Mouse (Mus musculus): Measurements from ENCODE around the gene Pkd1l2.

Gene Pkd1l2

GRCm38 (mm10) chr8:117082399-117082872 is at the start of gene Pkd1l2:
Gene Pkd1l2, minus strand, starts transcription at chr8:117082449.
- no peak for DNase-seq (ENCODE audit: low read depth)

- DNase-seq (ENCODE audit: low read depth), result no peak
These were observed 44.8 kb upstream of the Pkd1l2 start for GRCm38 (mm10) chr8:117127063-117127462.

GRCm38 (mm10) chr8:117126411-117126810 is 44.2 kb upstream of the Pkd1l2 start:
- no peak for DNase-seq (ENCODE audit: low read depth)

- no peak for DNase-seq (ENCODE audit: low read depth)
These were observed 43.6 kb upstream of the Pkd1l2 start for GRCm38 (mm10) chr8:117125854-117126253.

- no peak for DNase-seq (ENCODE audit: low read depth)
These were observed 41.8 kb upstream of the Pkd1l2 start for GRCm38 (mm10) chr8:117123850-117124633.

DNA sequence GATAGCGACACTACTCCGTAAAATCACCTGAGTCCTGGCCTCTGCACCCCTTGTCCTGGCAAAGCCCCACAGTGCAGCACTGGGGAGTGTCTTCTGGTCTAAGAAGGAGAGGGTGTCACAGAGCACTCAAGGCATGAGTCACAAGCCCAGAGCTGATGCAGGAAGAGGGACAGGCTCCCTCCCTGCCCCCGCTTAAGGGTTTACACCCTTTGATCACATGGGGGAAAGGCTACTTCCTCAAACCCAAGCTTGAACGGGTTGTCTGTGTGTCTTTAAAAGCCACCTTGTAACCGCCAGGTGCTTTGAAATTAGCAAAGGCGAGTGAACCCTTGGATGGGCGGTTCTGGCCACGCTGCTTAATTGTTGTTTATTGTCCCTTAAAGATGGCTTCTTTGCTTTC is 39.0 kb upstream of the Pkd1l2 start:
- no peak for DNase-seq (ENCODE audit: low read depth)

DNA sequence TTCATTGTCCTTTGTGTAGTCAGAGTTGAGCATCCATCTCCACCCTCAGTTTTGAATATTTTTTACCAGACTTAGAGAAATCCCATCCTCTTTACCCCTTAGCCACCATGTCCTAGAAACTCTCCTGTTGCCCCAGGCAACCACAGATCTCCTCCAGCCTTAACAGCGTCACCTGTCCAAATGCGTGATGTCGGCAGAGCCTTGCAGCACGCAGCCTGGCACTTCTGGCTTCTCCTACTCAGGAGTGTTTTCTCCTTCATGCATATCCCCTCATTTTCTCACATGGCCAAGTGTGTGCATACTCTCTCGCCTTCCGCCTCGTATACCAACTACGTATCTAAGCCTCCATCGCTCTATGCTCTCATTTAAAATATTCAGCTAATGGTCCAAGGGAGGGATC is 36.2 kb upstream of the Pkd1l2 start:
- no peak for DNase-seq (ENCODE audit: low read depth)

GRCm38 (mm10) chr8:117116534-117116933 is 34.3 kb upstream of the Pkd1l2 start:
- DNase-seq (ENCODE audit: low read depth), result no peak

DNA sequence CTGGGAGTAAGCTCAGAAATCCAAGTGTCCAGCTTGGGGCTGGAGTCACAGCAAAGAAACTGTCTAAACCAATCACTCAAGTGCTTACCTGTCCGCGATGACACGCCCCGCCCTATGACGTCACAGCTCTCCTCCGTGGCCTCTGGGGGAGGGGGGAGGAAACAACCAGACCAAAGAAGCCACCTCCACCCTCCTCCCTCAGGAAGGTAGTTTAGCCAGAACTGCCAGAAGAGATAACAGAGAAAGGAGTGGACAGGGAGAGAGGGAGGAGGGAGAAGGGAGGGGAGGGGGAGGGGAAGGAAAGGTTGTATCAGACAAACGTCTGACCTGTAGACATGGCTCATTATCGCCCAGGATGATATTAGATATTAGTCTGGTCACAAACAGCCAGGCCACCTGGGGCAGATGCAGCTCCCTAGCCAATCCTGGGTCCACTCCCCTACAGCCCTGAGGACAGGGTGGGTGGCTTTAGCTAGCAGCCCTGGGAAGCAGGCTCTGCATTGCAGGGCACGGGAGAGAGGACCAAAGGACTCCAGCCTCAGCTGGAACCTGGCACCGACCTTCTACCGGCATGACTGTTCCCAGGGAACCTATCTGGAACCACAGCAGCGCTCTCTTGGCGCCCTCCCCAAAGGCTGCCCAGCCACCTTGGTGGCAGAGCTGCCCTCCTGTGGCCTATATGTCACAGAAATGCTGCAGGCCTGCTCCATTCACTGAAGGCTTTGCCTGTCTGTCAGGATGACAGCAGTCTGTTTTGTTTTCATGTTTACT is 33.6 kb upstream of the Pkd1l2 start:
- DNase-seq (ENCODE audit: low read depth), result peak; percentile 32

DNA sequence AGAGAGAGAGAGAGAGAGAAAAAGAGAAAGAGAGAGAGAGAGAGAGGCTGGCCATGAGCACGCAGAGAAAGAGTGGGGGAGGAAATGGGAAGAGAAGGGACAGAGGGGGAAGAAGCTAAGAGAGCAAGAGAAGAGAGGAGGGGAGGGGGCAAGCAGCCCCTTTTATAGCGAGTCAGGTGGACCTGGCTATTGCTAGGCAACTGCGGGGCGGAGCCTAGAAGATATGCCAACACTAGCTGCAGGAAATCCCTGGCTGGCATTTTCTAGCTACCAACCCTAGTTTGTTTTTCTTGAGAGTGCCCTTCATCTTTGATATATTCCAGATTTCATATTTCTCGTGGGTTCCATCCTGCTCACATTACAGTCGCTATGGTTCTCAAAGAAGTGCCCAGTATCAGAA is 32.8 kb upstream of the Pkd1l2 start:
- DNase-seq (ENCODE audit: low read depth), result no peak

DNA sequence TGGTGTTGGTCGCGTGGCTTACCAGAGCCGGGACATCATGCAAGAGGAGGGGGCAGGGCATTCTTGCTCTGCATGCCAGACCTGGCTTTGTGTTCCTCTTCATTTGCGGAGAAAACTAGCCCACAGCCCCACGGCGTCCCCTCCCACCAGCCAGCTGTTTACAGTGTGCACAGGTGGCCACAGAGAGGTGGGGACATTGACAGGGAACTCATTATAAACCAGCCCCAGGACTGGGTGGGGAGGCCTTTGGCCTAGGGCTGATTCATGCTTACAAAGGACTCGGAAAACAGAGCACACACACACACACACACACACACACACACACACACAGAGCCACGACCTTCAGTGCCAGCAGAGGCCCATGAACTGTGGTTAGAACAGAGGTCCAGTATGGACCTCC is 30.0 kb upstream of the Pkd1l2 start:
- no peak for DNase-seq (ENCODE audit: low read depth)

- DNase-seq (ENCODE audit: low read depth), result no peak
These were observed 29.4 kb upstream of the Pkd1l2 start for GRCm38 (mm10) chr8:117111641-117112040.

DNA sequence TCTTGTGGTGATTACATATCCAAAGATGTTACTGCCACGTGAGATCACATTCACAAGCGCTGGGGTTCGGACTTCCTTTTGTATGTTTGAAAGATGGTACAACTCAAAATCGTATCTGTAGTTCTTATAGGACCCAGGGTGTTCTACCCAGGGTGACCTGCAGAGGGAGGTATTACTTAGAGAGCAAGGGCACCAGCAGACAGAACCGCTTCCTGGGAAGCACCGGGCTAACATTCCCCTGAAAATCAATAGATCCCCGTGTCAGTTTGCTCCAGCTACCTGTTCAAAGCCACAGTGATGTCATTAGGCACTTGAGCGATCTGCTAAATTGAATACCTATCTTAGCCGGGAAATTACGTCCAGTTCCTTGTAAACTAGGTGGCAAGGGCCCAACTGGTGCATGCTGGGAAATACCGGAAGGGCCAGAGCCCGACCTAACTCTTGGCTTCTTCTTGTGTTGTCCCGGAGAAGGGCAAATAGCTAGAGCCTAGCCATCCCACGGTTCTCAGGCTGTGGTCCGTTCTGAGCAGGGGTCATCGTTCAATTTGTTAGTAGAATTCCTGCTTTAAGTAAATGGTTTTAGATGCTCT is 27.6 kb upstream of the Pkd1l2 start:
- DNase-seq (ENCODE audit: low read depth), result peak; percentile 43

- peak; percentile 49 for DNase-seq (ENCODE audit: low read depth)
These were observed 26.9 kb upstream of the Pkd1l2 start for GRCm38 (mm10) chr8:117109018-117109711.

DNA sequence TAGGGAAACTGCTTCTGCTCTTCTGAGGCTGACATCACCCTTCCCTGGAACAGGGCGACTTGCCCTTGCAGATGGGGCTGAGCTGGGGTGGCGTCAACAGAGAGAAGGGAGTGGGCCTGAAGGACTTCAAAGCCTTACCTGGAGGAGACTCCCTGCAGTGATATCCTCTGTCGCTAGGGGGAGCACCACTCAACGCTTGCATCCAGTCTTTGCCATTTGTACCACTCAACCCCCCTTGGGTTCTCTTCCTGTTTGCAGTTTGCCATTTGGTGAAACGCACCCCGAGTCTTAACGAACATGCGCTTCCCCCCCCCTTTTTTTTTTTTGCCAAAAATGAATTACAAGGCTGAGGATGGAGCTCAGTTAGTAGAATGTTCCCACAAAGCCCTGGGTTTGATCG is 25.3 kb upstream of the Pkd1l2 start:
- peak; percentile 83 for DNase-seq (ENCODE audit: low read depth)

DNA sequence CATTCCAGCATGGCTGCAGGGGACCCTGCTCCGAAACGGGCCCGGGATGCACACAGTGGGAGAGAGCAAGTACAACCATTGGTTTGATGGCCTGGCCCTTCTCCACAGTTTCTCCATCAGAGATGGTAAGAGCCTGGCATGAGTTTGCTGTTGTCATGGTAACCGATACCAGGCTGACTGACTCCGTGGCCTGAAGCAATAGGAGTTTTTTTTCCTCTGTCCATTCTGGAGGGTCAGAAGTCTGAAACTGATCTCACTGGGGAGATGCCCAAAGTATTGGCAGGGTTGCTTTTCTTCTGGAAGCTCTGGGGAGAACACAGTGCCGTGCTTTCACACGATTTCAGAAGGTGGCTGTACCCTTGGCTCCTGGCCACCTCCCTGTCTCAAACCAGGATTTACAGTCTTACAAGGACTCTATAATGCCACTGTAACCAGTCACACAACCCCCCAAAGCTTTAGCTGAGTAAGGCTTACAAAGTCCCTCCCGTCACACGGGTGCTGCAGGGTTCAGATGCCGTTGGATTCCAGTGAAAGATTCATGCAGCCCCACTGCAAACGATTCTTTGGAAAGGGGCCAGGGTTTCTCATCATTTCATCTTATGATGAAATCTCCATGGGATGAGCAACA is 15.4 kb upstream of the Pkd1l2 start:
- DNase-seq (ENCODE audit: low read depth), result no peak

- no peak for DNase-seq (ENCODE audit: low read depth)
These were observed 14.9 kb upstream of the Pkd1l2 start for GRCm38 (mm10) chr8:117097051-117097563.

GRCm38 (mm10) chr8:117095647-117096046 is 13.4 kb upstream of the Pkd1l2 start, which contains the start of gene Bco1:
Gene Bco1, plus strand, starts transcription at chr8:117095854.
- DNase-seq (ENCODE audit: low read depth), result no peak

DNA sequence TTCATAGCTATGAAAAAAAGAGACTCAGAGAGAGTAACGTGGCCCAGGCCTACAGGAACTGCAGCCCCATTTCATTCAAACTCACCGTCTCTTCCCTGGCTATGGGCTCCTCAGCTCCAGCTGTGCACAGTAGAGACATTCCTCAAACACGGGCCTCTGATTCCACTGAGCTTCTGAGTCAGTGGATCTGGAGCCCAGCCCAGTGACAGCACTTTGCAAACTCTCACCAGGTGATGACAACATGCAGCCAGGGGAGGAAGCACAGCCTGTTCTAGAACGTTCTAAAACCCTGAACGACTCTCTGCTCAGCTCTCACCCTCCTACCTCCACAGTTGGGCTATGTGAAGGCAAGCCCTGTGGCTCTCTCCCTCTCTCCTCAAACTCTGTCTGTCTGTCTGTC is 11.8 kb upstream of the Pkd1l2 start:
- DNase-seq (ENCODE audit: low read depth), result no peak

- no peak for DNase-seq (ENCODE audit: low read depth)
These were observed 7.6 kb upstream of the Pkd1l2 start for GRCm38 (mm10) chr8:117089802-117090201.

GRCm38 (mm10) chr8:117087036-117087435 is 4.8 kb upstream of the Pkd1l2 start:
- DNase-seq (ENCODE audit: low read depth), result no peak

Data from naive thymus-derived CD4-positive, alpha-beta T cell, adult 2 months (primary cell).